Mouse (Mus musculus) liver, embryonic 16.5 days (tissue): ENCODE results near the gene Spata22. TPM values are rescaled to one million over a fixed set of nuclear protein-coding genes. Genes with fewer than 3 reads are reported as not detected.
A peak's percentile ranks its signal among the peaks of the same experiment; 100 is the strongest.

Experiments
- ATAC-seq: fragments of 200-750 bp; cut with Nextera tagmentation; 2 replicates; pipeline ENCODE4 v1.8.0; 2017; ENCODE audit warnings: low read depth, mild to moderate bottlenecking, moderate number of reproducible peaks, moderate library complexity
- H3K27ac ChIP-seq: fragments of 300-500 bp; sonication (generic); 2 replicates; pipeline ENCODE4 v1.5.1; 2014; ENCODE audit warnings: mild to moderate bottlenecking, low read length
- H3K27me3 ChIP-seq: fragments of 300-500 bp; sonication (generic); 2 replicates; pipeline ENCODE4 v1.6.1; 2014; ENCODE audit warnings: low read depth, low read length, mixed read lengths; ENCODE audit not compliant: control insufficient read depth, insufficient read depth
- H3K36me3 ChIP-seq: fragments of 300-500 bp; sonication (generic); 2 replicates; pipeline ENCODE4 v1.6.1; 2014; ENCODE audit warnings: mild to moderate bottlenecking; ENCODE audit not compliant: control insufficient read depth, insufficient read depth
- H3K4me1 ChIP-seq: fragments of 300-500 bp; sonication (generic); 2 replicates; pipeline ENCODE4 v1.6.1; 2014; ENCODE audit warnings: low read depth, low read length, mixed read lengths; ENCODE audit not compliant: control insufficient read depth
- H3K4me2 ChIP-seq: fragments of 300-500 bp; sonication (generic); 2 replicates; pipeline ENCODE4 v1.6.1; 2014; ENCODE audit warnings: low read depth, low read length, mixed read lengths
- H3K4me3 ChIP-seq: fragments of 300-500 bp; sonication (generic); 2 replicates; pipeline ENCODE4 v1.5.1; 2014; ENCODE audit warnings: low read depth, mild to moderate bottlenecking, low read length
- H3K9ac ChIP-seq: fragments of 300-500 bp; sonication (generic); 2 replicates; pipeline ENCODE4 v1.6.1; 2014; ENCODE audit warnings: low read depth, low read length
- H3K9me3 ChIP-seq: fragments of 300-500 bp; sonication (generic); replicated peaks from 2 replicates; pipeline ENCODE4 v1.6.1; 2016; ENCODE audit warnings: low read length; ENCODE audit not compliant: control insufficient read depth
- WGBS: fragments of 180-500 bp; shearing (Covaris S2); extraction: QIAGEN DNeasy Blood & Tissue Kit; methylation state at CpG from one replicate; pipeline ENCODE4 v1.1.7; 2014; ENCODE audit not compliant: insufficient replicate concordance; 5-methylcytosine and 5-hydroxymethylcytosine counted together
- polyA plus RNA-seq: library from polyadenylated mRNA; unstranded; fragments of >200 nt; fragmentation: Nextera tagmentation; extraction: Ambion mirVana; gene quantifications from 2 replicates; pipeline ENCODE4 v1.2.1, GENCODE M21; 2015

The Spata22 gene
- 3.2 and 3.3 TPM in 2 replicates for polyA plus RNA-seq

- 78% methylated on average over 27 of the region's 27 CpGs for WGBS
- no peak within 1 kb of the TSS for H3K27ac ChIP-seq
- H3K4me2 ChIP-seq, result no peak within 1 kb of the TSS
- ATAC-seq, result no peak
- no peaks in the 10 kb centered on the region for H3K9me3 ChIP-seq
- H3K27me3 ChIP-seq, result no peaks in the 10 kb centered on the region
- H3K4me1 ChIP-seq, result no peaks in the 10 kb centered on the region
- no peak within 1 kb of the TSS for H3K4me3 ChIP-seq
- H3K36me3 ChIP-seq, result no peaks in the 10 kb centered on the region
- H3K9ac ChIP-seq, result no peak within 1 kb of the TSS
Measured at GRCm38 (mm10) chr11:73329442-73329841, at the start of gene Spata22, which contains the start of the genes Aspa and Gm49340. Gene Spata22 (plus strand): TSS chr11:73329741. Gene Aspa (minus strand): TSS chr11:73329596. Gene Gm49340 (plus strand): TSS chr11:73329741.

DNA sequence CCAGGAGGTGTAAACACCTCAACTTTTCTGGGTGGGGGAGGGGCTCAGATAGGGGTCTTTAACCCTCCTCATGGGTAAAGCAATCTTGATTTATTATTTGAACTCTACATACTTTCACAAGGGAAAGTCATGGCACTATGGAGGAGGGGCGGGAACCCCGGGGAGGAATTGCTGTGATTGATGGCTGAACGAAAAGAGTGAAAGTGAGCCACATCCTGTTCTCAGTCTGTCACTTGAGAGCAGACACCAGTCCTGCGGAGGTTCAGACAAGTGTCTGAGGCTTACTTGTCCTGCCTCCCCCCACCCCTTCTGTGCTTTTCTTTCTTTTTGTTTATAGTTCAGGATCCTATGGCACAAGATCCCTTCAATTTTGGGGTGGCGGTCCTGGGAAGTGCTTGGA lies 48.8 kb upstream of the Spata22 start:
- Histone ChIP-seq H3K27ac (no peak overlapping the region), H3K9me3 (no peaks in the 10 kb centered on the region), H3K36me3 (no peaks in the 10 kb centered on the region), H3K4me1 (no peaks in the 10 kb centered on the region), H3K4me3 (no peak overlapping the region), H3K4me2 (no peak overlapping the region), H3K27me3 (no peaks in the 10 kb centered on the region), H3K9ac (no peak overlapping the region)
- 20% methylated on average over 5 of the region's 5 CpGs for WGBS
- no peak for ATAC-seq

DNA sequence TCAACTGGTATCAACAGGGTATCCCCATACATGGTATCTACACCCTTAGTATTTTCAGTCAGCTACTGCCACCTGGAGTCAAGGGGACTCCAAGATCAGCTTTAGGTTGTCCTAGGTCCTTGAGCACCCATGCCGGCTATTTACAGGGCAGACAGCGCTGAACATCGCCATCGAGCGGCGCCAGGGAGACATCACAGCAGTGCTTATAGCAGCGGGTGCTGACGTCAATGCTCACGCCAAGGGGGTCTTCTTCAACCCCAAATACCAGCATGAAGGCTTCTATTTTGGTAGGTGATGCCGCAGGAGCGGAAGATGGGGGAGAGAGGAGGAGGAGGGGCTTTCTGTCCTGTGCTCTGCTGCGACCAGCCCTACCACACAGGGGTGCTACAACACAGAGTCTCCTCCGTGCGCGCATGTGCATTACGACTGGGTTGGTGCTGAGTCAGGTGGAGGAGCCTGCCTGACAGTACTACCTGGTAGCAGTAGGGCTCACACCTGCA lies 48.0 kb upstream of the Spata22 start:
- WGBS, result 3% methylated on average over 16 of the region's 16 CpGs
- no peak overlapping the region for H3K27ac ChIP-seq
- H3K36me3 ChIP-seq, result no peaks in the 10 kb centered on the region
- no peaks in the 10 kb centered on the region for H3K27me3 ChIP-seq
- peak; percentile 59; the same call in 1 of the 2 replicates for ATAC-seq
- H3K4me3 ChIP-seq, result peak overlapping the region; percentile 27; the same call in 1 of the 2 replicates
- H3K9ac ChIP-seq, result no peak overlapping the region
- no peaks in the 10 kb centered on the region for H3K4me1 ChIP-seq
- H3K9me3 ChIP-seq, result no peaks in the 10 kb centered on the region
- H3K4me2 ChIP-seq, result peak overlapping the region; percentile 43

DNA sequence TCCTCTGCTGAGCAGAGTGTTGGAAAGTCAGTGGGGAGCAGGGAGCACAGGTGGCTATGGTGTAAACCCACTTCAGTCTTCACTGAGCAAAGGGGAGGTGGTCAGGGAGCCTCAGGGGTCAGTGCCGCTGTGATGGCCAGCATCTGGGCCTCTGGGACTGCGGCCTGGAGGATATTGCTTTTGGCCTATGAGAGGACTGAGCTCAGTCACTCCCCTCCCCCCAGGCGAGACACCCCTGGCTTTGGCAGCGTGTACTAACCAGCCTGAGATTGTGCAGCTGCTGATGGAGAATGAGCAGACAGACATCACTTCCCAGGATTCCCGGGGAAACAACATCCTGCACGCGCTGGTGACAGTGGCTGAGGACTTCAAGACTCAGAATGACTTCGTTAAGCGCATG lies 46.2 kb upstream of the Spata22 start:
- Histone ChIP-seq H3K9ac (no peak overlapping the region), H3K9me3 (no peaks in the 10 kb centered on the region), H3K4me3 (no peak overlapping the region), H3K27me3 (no peaks in the 10 kb centered on the region), H3K4me1 (no peaks in the 10 kb centered on the region), H3K36me3 (no peaks in the 10 kb centered on the region), H3K27ac (no peak overlapping the region), H3K4me2 (no peak overlapping the region)
- no peak for ATAC-seq
- 58% methylated on average over 9 of the region's 9 CpGs for WGBS

DNA sequence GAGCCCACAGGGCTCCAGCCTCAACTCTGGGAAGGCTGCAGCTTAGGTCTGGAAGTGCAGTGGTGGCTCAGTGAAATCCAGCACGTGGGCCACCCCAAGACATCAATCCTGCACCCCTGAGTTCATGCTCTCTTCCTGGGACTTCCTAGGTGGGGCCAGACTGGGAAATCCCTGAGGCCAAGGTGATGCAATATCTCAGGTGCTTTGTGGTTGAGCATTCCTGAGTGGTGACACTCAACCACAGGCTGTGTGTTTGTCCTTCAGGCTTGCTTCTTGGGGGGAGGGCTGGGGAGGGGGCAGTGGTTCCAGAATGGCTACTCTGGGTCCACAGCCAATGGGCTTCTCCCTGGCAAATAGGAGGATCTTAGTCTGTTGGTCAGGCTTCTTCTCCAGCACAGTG lies 45.6 kb upstream of the Spata22 start:
- Histone ChIP-seq H3K4me1 (no peaks in the 10 kb centered on the region), H3K36me3 (no peaks in the 10 kb centered on the region), H3K9me3 (no peaks in the 10 kb centered on the region), H3K27me3 (no peaks in the 10 kb centered on the region), H3K9ac (no peak overlapping the region), H3K4me3 (no peak overlapping the region), H3K4me2 (no peak overlapping the region), H3K27ac (no peak overlapping the region)
- WGBS, result 24% methylated on average over 1 of the region's 1 CpGs
- no peak for ATAC-seq

GRCm38 (mm10) chr11:73284351-73284750 lies 45.2 kb upstream of the Spata22 start:
- Histone ChIP-seq H3K27me3 (no peaks in the 10 kb centered on the region), H3K4me3 (no peak overlapping the region), H3K36me3 (no peaks in the 10 kb centered on the region), H3K27ac (no peak overlapping the region), H3K4me2 (no peak overlapping the region), H3K9ac (no peak overlapping the region), H3K9me3 (no peaks in the 10 kb centered on the region), H3K4me1 (no peaks in the 10 kb centered on the region)
- ATAC-seq, result no peak

DNA sequence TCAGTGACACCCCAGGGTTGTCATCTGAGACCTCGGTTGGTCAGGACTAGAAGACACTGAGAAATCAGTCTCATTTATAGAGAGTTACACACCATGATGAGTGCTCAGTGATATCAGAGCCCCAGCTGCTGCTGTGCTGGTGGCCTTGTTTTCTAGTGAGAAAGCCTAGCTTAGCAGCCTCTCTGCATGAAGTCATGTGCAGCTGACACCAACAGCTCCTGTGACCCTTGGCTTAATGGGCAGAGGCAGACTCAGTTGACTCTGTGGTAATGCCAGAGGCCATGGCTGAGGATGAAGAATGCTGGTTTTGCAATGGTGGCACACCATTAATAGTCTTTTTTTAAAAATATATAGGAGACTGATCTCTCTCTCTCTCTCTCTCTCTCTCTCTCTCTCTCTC lies 39.9 kb upstream of the Spata22 start:
- Histone ChIP-seq H3K36me3 (no peaks in the 10 kb centered on the region), H3K4me1 (no peaks in the 10 kb centered on the region), H3K4me2 (no peak overlapping the region), H3K27me3 (no peaks in the 10 kb centered on the region), H3K9me3 (no peaks in the 10 kb centered on the region), H3K9ac (no peak overlapping the region), H3K4me3 (no peak overlapping the region), H3K27ac (no peak overlapping the region)
- 55% methylated on average over 1 of the region's 1 CpGs for WGBS
- ATAC-seq, result no peak

- H3K4me1 ChIP-seq, result no peaks in the 10 kb centered on the region
- no peaks in the 10 kb centered on the region for H3K9me3 ChIP-seq
- no peak overlapping the region for H3K4me3 ChIP-seq
- H3K9ac ChIP-seq, result no peak overlapping the region
- no peak overlapping the region for H3K27ac ChIP-seq
- no peak overlapping the region for H3K4me2 ChIP-seq
- no peaks in the 10 kb centered on the region for H3K36me3 ChIP-seq
- no peak for ATAC-seq
- WGBS, result 52% methylated on average over 2 of the region's 2 CpGs
- no peaks in the 10 kb centered on the region for H3K27me3 ChIP-seq
Measured at GRCm38 (mm10) chr11:73303123-73303522, 26.4 kb upstream of the Spata22 start.

DNA sequence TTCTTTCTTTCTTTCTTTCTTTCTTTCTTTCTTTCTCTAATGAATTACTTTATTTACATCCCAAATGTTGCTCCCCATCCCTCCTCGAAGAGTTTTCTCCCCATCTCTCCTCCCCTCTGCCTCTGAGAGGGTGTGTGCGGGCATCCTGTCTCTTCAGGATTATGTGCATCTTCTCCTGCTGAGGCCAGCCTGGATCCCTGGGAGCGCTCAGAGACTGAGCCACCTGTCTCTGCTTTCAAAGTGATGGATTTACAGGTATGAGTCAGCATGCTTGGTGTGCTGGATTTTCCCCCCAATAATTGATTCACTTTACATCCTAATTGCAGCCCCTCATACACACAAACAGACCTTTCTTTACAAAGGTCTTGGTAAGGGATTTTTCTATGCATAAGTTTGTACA lies 13.6 kb upstream of the Spata22 start:
- WGBS, result 34% methylated on average over 3 of the region's 3 CpGs
- H3K9me3 ChIP-seq, result no peaks in the 10 kb centered on the region
- H3K4me2 ChIP-seq, result no peak overlapping the region
- no peak overlapping the region for H3K9ac ChIP-seq
- no peak overlapping the region for H3K4me3 ChIP-seq
- ATAC-seq, result no peak
- H3K27ac ChIP-seq, result no peak overlapping the region
- no peaks in the 10 kb centered on the region for H3K27me3 ChIP-seq
- no peaks in the 10 kb centered on the region for H3K4me1 ChIP-seq
- no peaks in the 10 kb centered on the region for H3K36me3 ChIP-seq
